Mouse (Mus musculus) adrenal gland, postnatal 14 days (tissue): ENCODE measurements around the gene Gm16867. TPM values are rescaled to one million over a fixed set of nuclear protein-coding genes. Genes with fewer than 3 reads are reported as not detected.
"Not testable (repeated sequence)": the region's sequence is repeated elsewhere in the genome, so short reads cannot be mapped to it uniquely, and the experiment has no call there.

Source experiments
- DNase-seq: peaks from one replicate; pipeline ENCODE4 v3.0.0; 2021; ENCODE audit warnings: mixed read lengths
- long read RNA-seq, 2 experiments: library from polyadenylated mRNA; stranded (forward); transcript quantifications; one replicate each; pipeline ENCODE4 v2.0.0; 2021
- total RNA-seq: library from RNA; stranded (reverse); gene quantifications from 2 replicates; pipeline ENCODE4 v1.2.3, GENCODE M21; 2021

Gm16867 gene
- total RNA-seq: 7.6 and 8.2 TPM in 2 replicates
- long read RNA-seq, experiment 1, partial matches to known transcripts: 1 of 2 reads
- long read RNA-seq, experiment 1, other reads (novel, unspliced or antisense): 1 of 2 reads
- long read RNA-seq, experiment 2, partial matches to known transcripts: 0 of 3 reads
- long read RNA-seq, experiment 2, other reads (novel, unspliced or antisense): 3 of 3 reads

- not testable (repeated sequence) for DNase-seq
Observed at GRCm38 (mm10) chr14:69503174-69503573, at the start of gene Gm16867. Gene Gm16867 (minus strand): TSS chr14:69503362.

DNA sequence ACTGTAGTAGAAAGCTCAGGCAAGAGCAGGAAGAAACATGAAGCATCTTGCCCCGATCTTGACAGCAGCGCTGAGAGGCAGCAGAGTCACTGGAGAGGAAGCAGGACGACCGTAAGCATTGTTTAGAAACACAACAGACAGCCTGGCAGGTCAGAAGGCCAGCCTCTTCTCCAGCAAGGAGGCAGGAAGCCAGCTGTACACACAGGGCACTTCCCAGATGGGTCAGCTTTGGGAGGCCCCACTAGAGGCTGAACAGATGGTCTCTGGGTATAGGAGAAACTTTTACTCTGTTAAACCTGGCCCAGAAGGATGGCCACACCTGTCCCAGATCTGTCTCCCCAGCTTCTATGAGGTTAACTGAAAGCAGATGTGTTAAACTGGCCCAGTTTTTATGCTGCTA is 44.1 kb upstream of the Gm16867 start:
- not testable (repeated sequence) for DNase-seq

GRCm38 (mm10) chr14:69545052-69545451 is 41.9 kb upstream of the Gm16867 start:
- not testable (repeated sequence) for DNase-seq

DNA sequence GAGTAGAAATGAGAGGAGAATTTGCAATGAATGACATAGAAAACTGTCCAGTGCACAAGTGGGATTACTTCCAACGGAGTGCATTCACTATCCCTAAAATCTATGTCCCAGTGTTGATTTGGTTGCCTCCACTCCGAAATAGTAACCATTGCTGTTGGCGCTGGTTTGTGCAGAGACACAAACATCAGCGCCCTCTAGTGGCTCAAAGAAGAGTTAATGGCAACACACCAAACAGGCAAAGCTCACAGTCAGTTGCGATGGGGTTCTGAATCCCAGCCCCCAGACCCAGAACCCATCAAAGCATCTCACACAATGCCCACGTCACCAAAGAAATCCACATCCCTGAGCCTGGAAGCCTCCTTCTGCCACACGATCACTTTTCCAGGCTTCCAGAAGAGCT is 40.9 kb upstream of the Gm16867 start:
- DNase-seq: not testable (repeated sequence)

GRCm38 (mm10) chr14:69542695-69543094 is 39.5 kb upstream of the Gm16867 start:
- not testable (repeated sequence) for DNase-seq

- DNase-seq: not testable (repeated sequence)
Observed at GRCm38 (mm10) chr14:69540113-69540512, 37.0 kb upstream of the Gm16867 start.

DNA sequence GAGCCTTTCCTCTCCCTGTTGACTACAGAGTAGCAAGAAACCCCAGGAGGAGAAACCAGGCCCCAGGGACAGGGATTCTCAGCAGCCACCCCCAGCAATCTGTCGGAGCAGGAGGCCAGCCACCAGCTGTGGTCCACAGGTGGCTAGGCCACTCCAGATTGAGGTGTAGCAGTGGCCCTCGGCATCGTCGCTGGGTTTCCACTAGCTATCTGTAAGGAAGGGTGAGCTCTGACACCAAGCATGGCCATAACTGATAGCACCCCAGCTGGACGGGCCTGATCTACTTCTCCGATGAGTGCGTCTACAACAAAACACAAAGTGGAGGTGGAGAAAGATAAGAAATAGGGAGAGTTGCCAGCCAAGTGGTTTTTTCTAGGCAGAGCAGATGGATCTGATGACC is 33.4 kb upstream of the Gm16867 start:
- not testable (repeated sequence) for DNase-seq

- DNase-seq: not testable (repeated sequence)
Observed at GRCm38 (mm10) chr14:69526202-69526601, 23.0 kb upstream of the Gm16867 start.

DNA sequence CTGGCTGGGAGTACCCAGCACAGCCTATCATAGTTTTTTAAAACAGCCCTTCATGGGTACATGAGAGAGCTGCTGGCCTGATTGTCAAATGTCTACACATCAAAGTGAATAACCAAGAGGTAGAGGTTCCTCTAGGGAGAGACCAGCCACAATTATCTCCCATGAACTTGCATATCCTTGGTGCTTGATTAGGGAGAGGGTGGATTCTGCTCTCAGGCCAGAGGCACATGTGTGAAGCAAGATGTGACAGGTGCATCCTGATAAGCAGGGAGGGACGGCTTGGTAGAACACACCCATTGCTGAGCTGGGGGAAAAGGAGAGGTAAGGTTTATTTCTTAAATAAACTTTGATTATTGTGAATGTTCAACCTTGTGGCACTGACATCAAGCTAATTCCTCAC is 19.8 kb upstream of the Gm16867 start:
- DNase-seq: not testable (repeated sequence)

GRCm38 (mm10) chr14:69520810-69521209 is 17.6 kb upstream of the Gm16867 start:
- DNase-seq: not testable (repeated sequence)

GRCm38 (mm10) chr14:69512449-69512848 is 9.3 kb upstream of the Gm16867 start, which contains the start of gene Gm27179:
Gene Gm27179 (minus strand): TSS chr14:69512549.
- not testable (repeated sequence) for DNase-seq

- DNase-seq: not testable (repeated sequence)
Observed at GRCm38 (mm10) chr14:69507000-69507399, 3.8 kb upstream of the Gm16867 start.

DNA sequence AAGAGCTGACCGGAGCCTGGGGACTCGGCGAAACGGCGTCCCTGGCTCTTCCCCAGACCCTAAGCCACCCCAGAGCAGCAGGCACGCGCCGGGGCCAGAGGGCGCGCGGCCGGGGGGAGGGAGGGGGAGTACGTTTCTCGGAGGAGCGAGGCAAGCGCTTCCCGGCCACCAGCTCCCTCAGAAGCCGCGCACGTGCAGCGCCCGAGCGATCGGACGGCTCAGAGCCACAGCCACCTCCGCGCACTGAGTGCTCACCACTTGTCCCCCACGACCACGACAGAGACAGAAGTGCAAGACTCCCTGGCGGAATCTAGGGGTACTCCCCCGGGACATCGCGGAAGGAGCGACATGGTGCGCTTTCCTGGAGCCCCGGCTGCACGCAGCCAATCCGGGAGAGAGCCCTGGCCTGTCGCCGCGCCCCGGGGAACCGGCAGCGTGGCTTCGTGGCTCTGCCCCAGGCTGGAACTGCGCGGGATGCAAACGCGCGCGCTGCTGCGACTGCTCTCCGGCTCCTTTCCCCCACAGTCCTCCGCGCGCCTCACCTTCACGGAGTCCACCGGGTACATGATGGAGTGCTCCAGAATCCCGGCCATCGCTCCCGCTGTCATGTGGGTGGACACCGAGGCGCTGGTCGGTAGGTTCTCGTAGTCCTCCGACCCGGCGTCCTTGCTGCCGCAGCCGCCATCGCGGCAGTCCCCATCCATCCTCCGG is 567 bp downstream of the Gm16867 start:
- DNase-seq: not testable (repeated sequence)

DNA sequence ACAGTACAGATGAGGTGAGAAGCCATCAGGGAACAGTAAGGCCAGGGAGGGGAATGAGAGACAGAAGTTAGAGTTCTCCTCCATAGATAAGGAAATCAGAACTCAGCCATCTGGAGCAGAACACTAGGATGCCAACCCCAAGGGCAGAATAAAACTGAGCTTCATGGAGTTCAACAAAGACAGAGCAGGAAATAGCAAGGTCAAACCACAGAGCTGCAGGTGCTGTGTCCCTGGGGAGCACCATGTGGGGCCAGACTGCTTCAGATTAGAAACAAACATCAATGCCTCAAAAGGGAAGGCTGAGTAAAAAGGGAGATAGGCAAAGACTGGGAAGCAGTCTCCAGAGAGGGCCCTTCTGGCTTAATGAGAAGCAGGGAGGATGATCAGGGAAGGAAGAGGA is 6.9 kb downstream of the Gm16867 start:
- not testable (repeated sequence) for DNase-seq

- not testable (repeated sequence) for DNase-seq
Observed at GRCm38 (mm10) chr14:69494946-69495345, 8.2 kb downstream of the Gm16867 start.

- not testable (repeated sequence) for DNase-seq
Observed at GRCm38 (mm10) chr14:69494522-69494921, 8.6 kb downstream of the Gm16867 start.

- not testable (repeated sequence) for DNase-seq
Observed at GRCm38 (mm10) chr14:69488001-69488400, 15.2 kb downstream of the Gm16867 start.

DNA sequence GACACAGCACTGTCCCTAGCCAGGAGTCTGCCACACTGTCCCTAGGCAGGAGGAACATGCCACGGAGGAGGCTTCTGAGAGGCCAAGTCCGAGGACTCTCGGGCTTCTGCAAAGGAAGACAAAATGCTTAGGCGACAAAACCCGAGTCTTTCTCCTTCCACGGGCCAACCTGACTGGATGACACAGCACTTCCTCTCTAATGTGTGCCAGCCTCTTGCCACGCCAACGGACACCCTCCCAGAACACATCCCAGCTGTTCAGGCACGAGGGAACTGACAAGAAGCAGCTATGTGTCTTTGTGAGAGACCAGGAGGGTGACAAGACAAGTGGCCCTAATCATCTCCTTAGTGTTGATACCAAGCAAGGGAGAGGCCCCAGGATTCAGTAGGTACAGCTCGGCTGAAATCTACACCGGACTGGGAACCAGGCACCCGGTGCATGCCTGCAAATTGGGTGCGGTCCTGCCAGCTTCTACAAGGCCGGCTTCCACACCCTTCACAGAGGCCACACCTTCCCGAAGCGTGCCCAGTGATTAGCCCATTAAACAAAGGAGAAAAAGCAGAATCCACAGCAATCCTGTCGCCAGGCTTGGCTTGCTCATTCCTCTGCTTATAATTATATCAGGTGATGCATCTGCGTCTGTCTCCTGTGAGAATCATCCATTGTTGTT is 17.6 kb downstream of the Gm16867 start:
- DNase-seq: not testable (repeated sequence)

GRCm38 (mm10) chr14:69473941-69474646 is 29.1 kb downstream of the Gm16867 start:
- DNase-seq: not testable (repeated sequence)

- not testable (repeated sequence) for DNase-seq
Observed at GRCm38 (mm10) chr14:69473322-69473721, 29.8 kb downstream of the Gm16867 start.

DNA sequence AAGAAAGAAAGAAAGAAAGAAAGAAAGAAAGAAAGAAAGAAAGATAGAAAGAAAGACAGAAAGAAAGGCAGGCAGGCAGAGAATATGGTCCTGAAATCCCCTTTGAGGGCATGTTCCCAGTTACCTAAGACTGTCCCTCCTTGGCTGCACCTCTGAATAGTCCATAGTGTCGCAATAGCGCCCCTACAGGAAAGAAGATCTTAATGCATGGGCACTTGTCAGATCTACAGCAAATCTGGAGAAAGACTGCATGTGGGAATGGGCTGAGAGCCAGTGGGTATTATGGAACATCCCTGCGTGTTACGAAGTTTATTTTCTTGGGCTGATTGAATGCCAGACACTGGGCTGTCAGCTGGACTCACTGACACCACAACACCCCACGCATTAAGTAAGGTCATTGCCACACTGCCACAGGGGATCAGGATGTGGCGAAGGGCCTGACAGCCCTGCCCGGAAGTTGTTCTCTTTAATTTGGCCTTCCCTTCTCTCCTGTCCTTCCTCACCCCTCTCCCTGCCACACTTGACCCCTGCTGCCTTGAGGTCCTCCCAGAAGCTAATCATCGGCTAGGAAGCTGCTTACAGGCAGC is 32.9 kb downstream of the Gm16867 start:
- not testable (repeated sequence) for DNase-seq
